Mouse (Mus musculus): ENCODE measurements at regions not wholly inside any gene's neighbourhood (a gene's known extent, or its start where the extent isn't known, plus 50 kb on each side); places are given as distances from the start of the nearest gene placed in this dataset.

- DNase-seq = no peak
Measured at GRCm38 (mm10) chr7:34493892-34494291, 100.8 kb upstream of the Lsm14a start.

- no peak for DNase-seq
Measured at GRCm38 (mm10) chr7:34484908-34485598, 91.9 kb upstream of the Lsm14a start.

- DNase-seq = peak; percentile 21
Measured at GRCm38 (mm10) chr7:34483368-34483767, 90.3 kb upstream of the Lsm14a start.

- no peak for DNase-seq
Measured at GRCm38 (mm10) chr7:34480771-34481170, 87.7 kb upstream of the Lsm14a start.

GRCm38 (mm10) chr7:34471003-34471402, 77.9 kb upstream of the Lsm14a start:
- DNase-seq = no peak

- peak; percentile 34 for DNase-seq
Measured at GRCm38 (mm10) chr7:34462069-34462468, 69.0 kb upstream of the Lsm14a start.

- no peak for DNase-seq
Measured at GRCm38 (mm10) chr7:34459834-34460495, 66.8 kb upstream of the Lsm14a start.

- no peak for DNase-seq
Measured at GRCm38 (mm10) chr7:34458851-34459250, 65.7 kb upstream of the Lsm14a start.

GRCm38 (mm10) chr7:34448364-34448763, 55.2 kb upstream of the Lsm14a start:
- no peak for DNase-seq

- no peak for DNase-seq
Measured at GRCm38 (mm10) chr7:34444263-34444662, 51.1 kb upstream of the Lsm14a start.
